Mouse (Mus musculus) layer of hippocampus, adult 9-11 months (tissue): ENCODE data around the gene Nptx1.

ENCODE experiments used
- DNase-seq: peaks from one replicate; pipeline ENCODE4 v3.0.0; 2022

The Nptx1 gene

GRCm38 (mm10) chr11:119547183-119547921, at the start of gene Nptx1:
TSS of gene Nptx1 (minus strand) at chr11:119547753.
- DNase-seq = no peak

GRCm38 (mm10) chr11:119593966-119594365, 46.4 kb upstream of the Nptx1 start:
- no peak for DNase-seq

- no peak for DNase-seq
These were observed 41.7 kb upstream of the Nptx1 start for GRCm38 (mm10) chr11:119589242-119589641.

- DNase-seq = no peak
These were observed 39.6 kb upstream of the Nptx1 start for GRCm38 (mm10) chr11:119587112-119587511.

DNA sequence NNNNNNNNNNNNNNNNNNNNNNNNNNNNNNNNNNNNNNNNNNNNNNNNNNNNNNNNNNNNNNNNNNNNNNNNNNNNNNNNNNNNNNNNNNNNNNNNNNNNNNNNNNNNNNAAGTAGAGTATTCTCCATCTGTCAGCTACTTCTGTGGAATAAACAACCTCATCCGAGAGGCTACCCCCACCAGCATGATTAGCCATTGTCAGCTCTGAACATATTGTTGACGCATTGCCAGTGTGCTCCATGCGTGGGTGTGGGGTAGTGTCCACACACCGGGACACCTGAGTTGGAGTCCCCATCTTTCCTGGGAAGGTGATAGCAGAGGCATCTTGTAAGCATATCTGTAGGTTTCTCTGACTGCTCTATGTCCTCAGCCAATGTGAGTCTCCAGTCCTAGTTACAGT, 39.0 kb upstream of the Nptx1 start:
- DNase-seq = no peak

DNA sequence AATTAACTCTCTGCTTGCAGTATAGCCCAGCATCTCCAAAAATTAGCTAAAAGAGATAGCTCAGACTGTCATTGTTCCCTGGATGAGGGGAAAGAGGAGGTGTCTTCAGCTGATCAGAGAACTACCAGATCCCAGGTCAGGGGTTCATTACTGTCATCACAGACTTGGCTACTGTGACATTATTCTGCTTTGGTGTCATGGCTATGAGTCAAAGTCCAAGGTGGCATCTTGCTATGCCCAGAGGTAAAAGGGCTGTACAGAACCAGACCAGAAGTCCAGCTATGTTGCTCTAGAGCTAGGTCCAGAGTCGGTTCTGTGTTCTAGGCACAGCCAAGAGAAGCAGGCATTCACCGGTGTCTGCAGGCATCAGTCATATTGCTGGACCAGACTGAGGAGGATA, 30.2 kb upstream of the Nptx1 start:
- DNase-seq = no peak

GRCm38 (mm10) chr11:119576855-119577254, 29.3 kb upstream of the Nptx1 start:
- DNase-seq = no peak

- DNase-seq = no peak
These were observed 24.9 kb upstream of the Nptx1 start for GRCm38 (mm10) chr11:119572316-119573010.

GRCm38 (mm10) chr11:119566188-119566587, 18.6 kb upstream of the Nptx1 start:
- no peak for DNase-seq

GRCm38 (mm10) chr11:119565684-119566083, 18.1 kb upstream of the Nptx1 start:
- DNase-seq = no peak

- no peak for DNase-seq
These were observed 17.5 kb upstream of the Nptx1 start for GRCm38 (mm10) chr11:119565021-119565420.

GRCm38 (mm10) chr11:119564383-119564782, 16.8 kb upstream of the Nptx1 start:
- DNase-seq = no peak

DNA sequence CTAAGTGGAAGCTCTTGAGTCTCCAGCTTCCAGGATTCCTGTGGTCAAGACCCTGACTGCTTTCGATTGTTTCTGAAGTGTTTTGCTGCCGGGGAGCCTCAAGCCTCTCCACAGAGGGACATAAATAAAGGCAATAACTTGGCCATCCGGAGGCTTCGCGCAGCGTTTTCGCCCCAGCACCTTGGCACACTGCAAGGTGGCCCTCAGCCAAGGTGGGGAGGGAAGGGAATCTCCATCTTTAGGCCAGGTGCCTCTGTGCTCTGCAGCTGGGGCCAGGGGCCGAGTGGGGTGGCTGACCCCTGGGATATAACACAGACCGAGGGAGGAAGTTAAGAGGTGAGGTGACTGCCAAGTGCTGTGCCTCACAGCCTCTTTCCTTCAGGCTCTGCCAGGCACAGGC, 15.6 kb upstream of the Nptx1 start:
- no peak for DNase-seq

GRCm38 (mm10) chr11:119562286-119562685, 14.7 kb upstream of the Nptx1 start:
- no peak for DNase-seq

DNA sequence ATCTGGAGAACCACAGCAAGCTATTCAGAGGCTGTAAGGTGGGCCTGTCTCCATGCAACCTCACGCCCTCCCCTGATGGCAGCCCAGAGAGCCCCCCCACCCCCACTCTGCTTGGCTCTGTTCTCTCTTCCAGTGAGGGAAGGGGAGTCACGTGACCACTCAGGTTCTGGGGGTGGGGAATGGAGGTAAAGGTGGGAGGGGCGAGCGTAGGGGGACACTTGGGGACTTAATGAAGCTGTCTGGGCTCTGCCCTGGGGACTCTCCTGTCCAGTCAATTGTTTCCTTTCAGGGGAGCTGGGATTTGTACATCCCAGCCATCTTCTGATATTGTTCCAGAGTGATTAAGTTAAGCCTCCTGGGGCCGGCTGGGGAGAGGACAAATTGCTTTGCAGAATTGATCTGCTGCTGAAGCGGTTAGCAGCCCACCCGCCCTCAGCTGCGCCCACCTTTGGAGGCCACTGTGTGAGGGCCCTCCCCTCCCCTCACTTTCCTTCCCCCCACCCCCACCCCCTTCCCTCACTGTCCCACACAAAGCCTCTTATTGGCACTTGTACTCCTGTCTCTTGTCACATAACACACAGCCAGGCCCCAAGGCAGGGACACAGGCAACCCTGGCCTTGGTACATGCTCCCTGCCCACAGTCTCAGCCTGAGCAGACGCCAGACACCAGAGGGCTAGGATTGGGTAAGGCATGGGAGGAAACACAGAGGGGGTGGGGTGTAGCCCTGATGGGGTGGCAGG, 11.5 kb upstream of the Nptx1 start:
- no peak for DNase-seq

- no peak for DNase-seq
These were observed 10.7 kb upstream of the Nptx1 start for GRCm38 (mm10) chr11:119557940-119558869.

- DNase-seq = no peak
These were observed 7.6 kb upstream of the Nptx1 start for GRCm38 (mm10) chr11:119555170-119555569.

GRCm38 (mm10) chr11:119554706-119555105, 7.2 kb upstream of the Nptx1 start:
- DNase-seq = no peak

- DNase-seq = no peak
These were observed 5.6 kb upstream of the Nptx1 start for GRCm38 (mm10) chr11:119552902-119553802.

- no peak for DNase-seq
These were observed 4.7 kb upstream of the Nptx1 start for GRCm38 (mm10) chr11:119552301-119552700.

- no peak for DNase-seq
These were observed 3.9 kb upstream of the Nptx1 start for GRCm38 (mm10) chr11:119551468-119551867.
